Mouse (Mus musculus) ES-CJ7 (cell line): ENCODE results near the gene Ift43.
A peak's percentile ranks its signal among the peaks of the same experiment; 100 is the strongest.

Experiments
- DNase-seq: peaks from one replicate; pipeline ENCODE4 v3.0.0; 2011; ENCODE audit warnings: low read depth, low spot score

Ift43 gene

GRCm38 (mm10) chr12:86173314-86173713, 91.0 kb downstream of the Ift43 start:
- no peak for DNase-seq

GRCm38 (mm10) chr12:86174369-86174768, 92.0 kb downstream of the Ift43 start:
- no peak for DNase-seq

- no peak for DNase-seq
Measured at GRCm38 (mm10) chr12:86175476-86175942, 93.2 kb downstream of the Ift43 start.

GRCm38 (mm10) chr12:86176675-86177339, 94.5 kb downstream of the Ift43 start:
- no peak for DNase-seq

GRCm38 (mm10) chr12:86179266-86179665, 96.9 kb downstream of the Ift43 start:
- DNase-seq, result no peak

GRCm38 (mm10) chr12:86181320-86181751, 99.0 kb downstream of the Ift43 start:
- peak; percentile 64 for DNase-seq

- DNase-seq, result peak; percentile 72
Measured at GRCm38 (mm10) chr12:86181879-86182278, 99.5 kb downstream of the Ift43 start.

GRCm38 (mm10) chr12:86182414-86182813, 100.1 kb downstream of the Ift43 start:
- no peak for DNase-seq

- DNase-seq, result peak; percentile 53
Measured at GRCm38 (mm10) chr12:86188161-86188560, 105.8 kb downstream of the Ift43 start.

GRCm38 (mm10) chr12:86189601-86190323, 107.4 kb downstream of the Ift43 start:
- DNase-seq, result peak; percentile 60

GRCm38 (mm10) chr12:86192036-86192449, 109.7 kb downstream of the Ift43 start:
- no peak for DNase-seq

GRCm38 (mm10) chr12:86196944-86197343, 114.6 kb downstream of the Ift43 start:
- no peak for DNase-seq

GRCm38 (mm10) chr12:86203443-86204057, 121.2 kb downstream of the Ift43 start:
- DNase-seq, result no peak

GRCm38 (mm10) chr12:86211099-86211520, 128.8 kb downstream of the Ift43 start:
- DNase-seq, result no peak
